Mouse (Mus musculus): ENCODE measurements around the gene Daam1. TPM values are rescaled to one million over a fixed set of nuclear protein-coding genes. Genes with fewer than 3 reads are reported as not detected.
A peak's percentile ranks its signal among the peaks of the same experiment; 100 is the strongest.

Daam1 gene
- polyA plus RNA-seq, 1 experiment: 26.2 TPM

DNA sequence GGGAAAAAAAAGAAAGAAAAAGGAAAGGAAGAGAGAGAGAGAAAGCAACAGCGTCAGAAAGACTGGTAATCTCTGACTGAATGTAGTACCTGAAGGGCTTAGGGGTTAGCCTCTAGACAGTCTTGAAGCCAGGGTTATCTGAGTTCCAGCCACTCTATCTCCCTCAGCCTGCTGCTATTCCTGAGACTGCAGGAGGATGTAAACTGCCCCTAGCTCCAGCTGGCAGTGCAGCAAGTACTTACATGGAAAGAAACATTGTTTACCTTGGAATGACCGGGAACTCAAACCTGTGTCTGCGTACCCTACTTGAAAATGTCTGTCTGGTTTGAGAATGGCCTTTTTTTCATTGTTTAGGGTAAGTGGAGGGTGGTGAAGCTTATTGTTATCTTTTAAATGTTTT is 22.8 kb downstream of the Daam1 start:
- Histone ChIP-seq H3K4me1 (ENCODE audit: control insufficient read depth, insufficient read depth, low read length) (peaks cover 9% of the 10 kb centered on the region), H3K27ac (ENCODE audit: insufficient read depth, low read length) (no peak overlapping the region), H3K4me3 (ENCODE audit: insufficient read depth, low read length) (no peak overlapping the region)
- TF ChIP-seq CTCF (IDR thresholded peaks at IDR 0.05; ENCODE audit: extremely low read depth, insufficient read depth, low read length) (no peak), POLR2A (IDR thresholded peaks at IDR 0.05; ENCODE audit: extremely low read depth, insufficient read depth, low read length) (no peak)

DNA sequence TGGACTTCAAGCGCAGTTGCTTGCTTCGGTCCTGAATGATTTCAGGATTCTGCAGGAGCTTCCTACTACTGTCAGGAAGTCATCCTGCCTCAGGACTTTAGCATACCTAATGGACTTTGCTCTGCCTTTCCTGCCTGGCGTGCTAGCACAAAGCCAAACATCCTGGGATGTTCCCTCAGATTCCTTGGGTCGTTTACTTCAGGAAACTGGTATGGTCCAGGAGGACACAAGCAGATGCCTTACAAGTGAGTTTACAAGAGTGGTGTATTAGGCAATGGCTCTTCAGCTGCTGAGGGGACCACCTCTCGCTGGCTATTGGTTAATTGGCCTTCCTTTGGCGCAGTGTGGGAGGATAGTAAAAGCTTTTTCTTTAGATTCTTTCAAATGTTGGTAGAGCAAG is 23.3 kb downstream of the Daam1 start:
- Histone ChIP-seq H3K27ac (ENCODE audit: insufficient read depth, low read length) (no peak overlapping the region), H3K4me3 (ENCODE audit: insufficient read depth, low read length) (no peak overlapping the region), H3K4me1 (ENCODE audit: control insufficient read depth, insufficient read depth, low read length) (peaks cover 9% of the 10 kb centered on the region)
- TF ChIP-seq POLR2A (IDR thresholded peaks at IDR 0.05; ENCODE audit: extremely low read depth, insufficient read depth, low read length): no peak
- TF ChIP-seq CTCF (IDR thresholded peaks at IDR 0.05; ENCODE audit: extremely low read depth, insufficient read depth, low read length): no peak

DNA sequence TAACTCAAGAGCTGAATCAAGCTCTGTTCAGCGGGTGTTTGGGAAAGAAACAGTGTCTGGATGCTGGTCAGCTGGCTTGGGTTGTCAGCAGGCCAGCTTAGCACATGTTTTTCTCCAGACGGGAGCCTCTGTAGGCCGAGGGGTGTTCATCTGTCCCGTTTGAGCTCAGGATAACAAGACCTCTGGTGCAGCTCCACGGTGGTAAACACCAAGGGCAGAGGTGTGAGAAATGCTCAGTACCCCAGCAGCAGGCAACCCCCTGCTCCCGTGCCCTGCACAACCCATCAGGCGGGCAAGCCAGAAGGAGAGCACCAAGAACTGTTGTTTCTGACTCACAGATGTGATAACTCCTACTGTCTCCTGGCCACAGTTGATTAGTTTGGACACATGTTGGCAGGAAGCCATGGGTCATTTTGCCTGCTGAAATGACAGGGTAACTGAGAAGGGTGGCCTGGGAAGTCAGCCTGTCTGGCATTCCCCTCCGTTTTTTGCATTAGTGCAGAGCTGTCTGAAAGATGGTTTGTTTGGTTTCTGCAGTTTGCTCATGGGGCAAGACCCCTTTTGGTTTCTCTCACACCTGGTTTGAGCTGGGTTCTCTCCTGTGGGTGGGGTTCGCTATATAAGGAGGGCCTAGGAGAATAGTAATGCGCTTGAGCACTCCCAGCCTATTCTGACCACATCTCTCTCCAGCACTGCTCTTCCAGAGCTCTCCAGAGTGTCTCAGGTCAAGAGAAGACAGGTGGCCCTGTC is 25.0 kb downstream of the Daam1 start:
- TF ChIP-seq POLR2A (IDR thresholded peaks at IDR 0.05; ENCODE audit: extremely low read depth, insufficient read depth, low read length): no peak
- TF ChIP-seq CTCF (IDR thresholded peaks at IDR 0.05; ENCODE audit: extremely low read depth, insufficient read depth, low read length): no peak
- Histone ChIP-seq H3K27ac (ENCODE audit: insufficient read depth, low read length) (peak overlapping the region; percentile 50; the same call in 1 of the 2 replicates), H3K4me1 (ENCODE audit: control insufficient read depth, insufficient read depth, low read length) (peaks cover 9% of the 10 kb centered on the region), H3K4me3 (ENCODE audit: insufficient read depth, low read length) (no peak overlapping the region)

DNA sequence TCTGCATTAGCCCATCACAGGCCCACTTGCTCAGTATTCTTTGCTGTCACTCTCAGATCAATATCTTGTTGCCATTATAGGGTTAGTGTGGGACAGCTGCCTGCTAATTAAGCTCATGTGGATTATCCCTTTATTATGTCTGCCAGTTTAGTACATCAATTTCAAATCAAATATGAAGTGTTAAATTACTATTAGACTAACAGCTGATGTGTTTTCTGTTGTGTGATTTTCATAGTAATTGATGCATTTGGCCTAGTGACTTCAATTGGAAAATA is 25.5 kb downstream of the Daam1 start:
- peaks cover 7% of the 10 kb centered on the region for H3K4me1 ChIP-seq (ENCODE audit: control insufficient read depth, insufficient read depth, low read length)

DNA sequence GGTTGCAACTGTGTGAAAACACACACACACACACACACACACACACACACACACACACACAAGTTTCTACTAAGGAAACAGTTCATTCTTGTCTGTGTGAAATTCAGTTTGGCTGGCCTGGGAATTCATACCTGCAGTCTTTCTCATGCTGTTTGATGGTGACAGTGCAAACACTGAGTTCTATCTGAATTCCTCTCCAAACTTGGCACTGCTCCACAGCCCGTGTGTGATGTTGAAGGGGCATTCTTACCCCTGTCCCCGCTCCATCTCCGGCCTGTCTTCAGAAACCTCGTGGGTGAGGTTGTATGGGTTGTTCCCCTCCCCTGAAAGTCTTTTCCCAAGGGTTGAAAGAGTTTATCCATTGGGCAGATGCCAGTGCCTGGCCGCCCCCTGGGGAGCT is 28.2 kb downstream of the Daam1 start:
- Histone ChIP-seq H3K27ac (ENCODE audit: insufficient read depth, low read length) (no peak overlapping the region), H3K4me3 (ENCODE audit: insufficient read depth, low read length) (no peak overlapping the region), H3K4me1 (ENCODE audit: control insufficient read depth, insufficient read depth, low read length) (peaks cover 10% of the 10 kb centered on the region)
- TF ChIP-seq POLR2A (IDR thresholded peaks at IDR 0.05; ENCODE audit: extremely low read depth, insufficient read depth, low read length) (no peak), CTCF (IDR thresholded peaks at IDR 0.05; ENCODE audit: extremely low read depth, insufficient read depth, low read length) (no peak)

More for the DNA sequence above, 25.5 kb downstream of the Daam1 start:
- H3K4me3 ChIP-seq (ENCODE audit: insufficient read depth, low read length): no peak overlapping the region
- no peak overlapping the region for H3K27ac ChIP-seq (ENCODE audit: insufficient read depth, low read length)
- TF ChIP-seq POLR2A (IDR thresholded peaks at IDR 0.05; ENCODE audit: extremely low read depth, insufficient read depth, low read length) (no peak), CTCF (IDR thresholded peaks at IDR 0.05; ENCODE audit: extremely low read depth, insufficient read depth, low read length) (no peak)

DNA sequence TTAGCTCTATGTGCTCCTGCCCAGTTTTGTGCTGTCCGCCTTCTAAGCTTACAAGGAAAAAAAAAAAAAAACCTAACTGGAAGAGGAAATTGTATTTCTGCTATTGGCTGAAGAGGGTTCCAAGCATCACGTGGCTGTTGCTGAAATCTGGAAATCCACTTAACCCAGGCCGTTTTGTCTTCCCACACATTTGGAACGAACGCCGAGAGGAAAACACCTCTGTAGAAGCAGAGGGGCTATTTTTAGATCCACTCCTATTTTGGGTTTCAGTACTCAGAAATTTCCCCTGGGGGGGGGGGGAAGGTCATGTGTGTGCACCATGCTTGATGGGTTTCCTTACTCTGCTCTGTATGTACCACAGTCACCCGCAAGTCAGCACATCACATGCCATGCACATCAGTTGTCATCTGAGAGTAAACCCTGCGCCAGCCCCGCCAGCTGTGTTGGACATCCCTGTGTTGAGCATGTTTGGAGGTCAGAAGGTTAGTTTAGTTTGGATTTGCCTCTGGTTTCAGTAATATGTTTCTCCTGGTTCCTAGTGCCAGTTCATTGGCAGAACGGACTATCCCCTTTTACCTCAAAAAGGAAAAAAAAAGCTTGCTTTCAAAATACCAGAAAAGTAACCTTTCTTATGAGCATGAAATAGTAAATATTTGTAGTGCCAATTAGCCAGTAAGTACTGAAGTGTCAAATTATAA is 33.1 kb downstream of the Daam1 start:
- no peak for TF ChIP-seq POLR2A (IDR thresholded peaks at IDR 0.05; ENCODE audit: extremely low read depth, insufficient read depth, low read length)
- TF ChIP-seq CTCF (IDR thresholded peaks at IDR 0.05; ENCODE audit: extremely low read depth, insufficient read depth, low read length): no peak
- H3K27ac ChIP-seq (ENCODE audit: insufficient read depth, low read length): no peak overlapping the region
- peaks cover 12% of the 10 kb centered on the region for H3K4me1 ChIP-seq (ENCODE audit: control insufficient read depth, insufficient read depth, low read length)
- H3K4me3 ChIP-seq (ENCODE audit: insufficient read depth, low read length): no peak overlapping the region

DNA sequence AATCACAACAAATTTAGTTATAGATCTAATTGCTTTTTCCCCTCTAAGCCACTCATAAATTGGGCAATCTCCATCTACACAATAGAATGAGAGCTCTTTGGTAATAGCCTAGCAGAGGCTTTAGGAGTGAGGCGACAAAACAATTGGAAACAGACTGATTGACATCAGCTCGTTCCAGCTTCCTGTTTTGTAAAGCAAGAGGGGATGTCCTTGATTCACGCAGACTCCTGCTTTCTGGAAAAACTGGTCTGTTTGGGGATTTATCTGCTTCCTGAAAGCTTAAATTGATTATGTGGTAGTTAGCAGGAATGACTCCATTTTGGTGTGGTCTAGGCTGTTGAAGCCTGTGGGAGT is 33.6 kb downstream of the Daam1 start:
- Histone ChIP-seq H3K27ac (ENCODE audit: insufficient read depth, low read length) (no peak overlapping the region), H3K4me3 (ENCODE audit: insufficient read depth, low read length) (no peak overlapping the region), H3K4me1 (ENCODE audit: control insufficient read depth, insufficient read depth, low read length) (peaks cover 12% of the 10 kb centered on the region)
- no peak for TF ChIP-seq POLR2A (IDR thresholded peaks at IDR 0.05; ENCODE audit: extremely low read depth, insufficient read depth, low read length)
- no peak for TF ChIP-seq CTCF (IDR thresholded peaks at IDR 0.05; ENCODE audit: extremely low read depth, insufficient read depth, low read length)

DNA sequence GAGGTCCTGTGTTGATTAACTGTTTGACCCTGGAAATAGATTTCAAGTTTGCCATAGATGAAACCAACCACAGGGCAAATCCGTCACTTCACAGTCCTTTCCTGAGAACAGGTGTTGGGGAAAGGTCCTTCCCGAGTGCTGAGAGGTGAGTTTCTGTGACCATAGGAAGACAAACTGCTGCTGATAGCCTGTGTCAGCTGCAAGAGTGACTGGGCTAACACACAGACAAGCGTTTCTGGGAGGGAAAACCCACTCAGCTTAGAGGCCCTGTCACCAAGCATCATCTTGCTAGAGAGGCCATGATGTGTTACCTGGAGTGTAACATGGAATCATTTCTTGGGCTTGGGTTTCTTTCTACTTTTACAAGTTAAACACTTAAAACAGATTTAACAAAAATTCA is 35.1 kb downstream of the Daam1 start:
- H3K4me3 ChIP-seq (ENCODE audit: insufficient read depth, low read length): no peak overlapping the region
- peaks cover 16% of the 10 kb centered on the region for H3K4me1 ChIP-seq (ENCODE audit: control insufficient read depth, insufficient read depth, low read length)
- TF ChIP-seq CTCF (IDR thresholded peaks at IDR 0.05; ENCODE audit: extremely low read depth, insufficient read depth, low read length): no peak
- TF ChIP-seq POLR2A (IDR thresholded peaks at IDR 0.05; ENCODE audit: extremely low read depth, insufficient read depth, low read length): no peak
- no peak overlapping the region for H3K27ac ChIP-seq (ENCODE audit: insufficient read depth, low read length)

DNA sequence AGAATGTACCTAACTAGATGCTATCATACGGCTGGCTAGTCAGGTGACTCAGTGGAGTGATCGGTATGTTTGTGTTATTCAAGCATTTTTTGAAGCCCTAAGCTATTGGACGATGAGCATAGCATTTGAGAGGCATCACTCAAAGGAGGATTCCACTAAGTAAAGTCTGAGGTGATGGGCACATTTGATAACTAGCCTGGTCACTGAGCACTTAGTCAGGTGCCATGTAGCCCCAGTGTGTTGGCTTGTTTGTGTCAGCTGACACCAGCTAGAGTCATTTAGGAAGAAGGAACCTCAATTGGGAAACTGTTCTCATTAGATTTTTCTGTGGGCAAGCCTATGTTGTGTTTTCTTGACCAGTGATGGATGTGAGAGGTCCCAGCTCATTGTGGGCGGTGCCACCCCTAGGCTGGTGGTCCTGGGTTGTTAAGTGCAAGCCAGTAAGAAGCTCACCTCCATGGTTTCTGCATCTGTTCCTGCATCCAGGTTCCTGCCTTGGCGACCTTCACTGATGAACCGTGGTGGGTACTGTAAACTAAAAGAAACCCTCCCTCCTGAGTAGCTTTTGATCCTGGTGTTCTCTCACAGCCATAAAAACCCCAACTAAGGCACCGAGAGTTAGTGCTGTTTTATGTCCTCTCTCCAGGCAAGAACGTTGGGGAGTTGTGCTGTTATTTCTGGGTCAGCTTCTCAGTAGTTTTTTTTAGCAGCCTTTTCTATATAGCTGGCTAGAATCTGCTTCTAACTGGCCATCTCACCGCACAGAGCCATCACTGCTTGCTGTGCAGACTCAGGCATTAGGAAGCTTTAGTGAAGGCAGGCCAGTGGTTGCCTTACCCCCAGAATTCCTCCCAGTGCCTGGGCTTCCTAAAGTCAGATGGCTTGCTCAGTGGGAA is 36.7 kb downstream of the Daam1 start:
- peak overlapping the region; percentile 55 for H3K27ac ChIP-seq (ENCODE audit: insufficient read depth, low read length)
- H3K4me3 ChIP-seq (ENCODE audit: insufficient read depth, low read length): no peak overlapping the region
- TF ChIP-seq CTCF (IDR thresholded peaks at IDR 0.05; ENCODE audit: extremely low read depth, insufficient read depth, low read length) (no peak), POLR2A (IDR thresholded peaks at IDR 0.05; ENCODE audit: extremely low read depth, insufficient read depth, low read length) (no peak)

More for the DNA sequence above, 36.7 kb downstream of the Daam1 start:
- H3K4me1 ChIP-seq (ENCODE audit: control insufficient read depth, insufficient read depth, low read length): peaks cover 16% of the 10 kb centered on the region

Data from cortical plate, adult 2 months (tissue).